Mouse (Mus musculus) kidney, adult 2 months (tissue): ENCODE measurements around the gene Per1.

Source experiments
- CTCF ChIP-seq: fragments of 200-500 bp; conservative IDR thresholded peaks from 2 replicates; pipeline ENCODE4 v1.5.1; 2011; ENCODE audit warnings: low read depth, mild to moderate bottlenecking, control low read depth, low read length, moderate library complexity, mixed read lengths; ENCODE audit not compliant: insufficient read depth, insufficient read length
- POLR2A ChIP-seq: fragments of 200-500 bp; IDR thresholded peaks from one replicate; pipeline ENCODE4 v1.6.1; 2011; ENCODE audit warnings: low read depth, low read length, control low read depth

- TF ChIP-seq CTCF (no peak; the same call in 1 of the 2 replicates), POLR2A (no peak)
Measured at GRCm38 (mm10) chr11:69092871-69093270, 2.1 kb upstream of the Per1 start.
